Mouse (Mus musculus): ENCODE data around the gene Serpina3f. TPM values are rescaled to one million over a fixed set of nuclear protein-coding genes. Genes with fewer than 3 reads are reported as not detected.
A peak's percentile ranks its signal among the peaks of the same experiment; 100 is the strongest.
"Not testable (repeated sequence)": the region's sequence is repeated elsewhere in the genome, so short reads cannot be mapped to it uniquely, and the experiment has no call there.

Gene Serpina3f
- polyA plus RNA-seq, 1 experiment from 2014 or later: 0.13 TPM

DNA sequence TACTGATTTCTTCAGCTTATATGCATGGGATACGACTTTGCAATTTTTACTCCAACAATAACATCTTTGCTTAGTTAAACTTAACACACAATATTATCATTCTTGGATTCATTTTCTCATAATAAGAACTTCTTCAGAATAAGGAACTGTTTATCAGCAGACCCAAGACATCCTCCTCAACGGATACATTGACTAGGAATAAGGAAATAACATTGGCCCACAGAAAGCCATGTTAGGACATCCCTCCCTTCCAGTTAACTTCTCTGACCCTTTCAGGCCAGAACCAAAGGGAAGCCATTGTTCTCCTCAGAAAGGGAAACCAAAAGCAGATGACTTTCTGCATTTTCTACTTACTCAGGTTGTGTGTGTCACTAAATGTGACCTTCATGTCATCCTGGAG, 16.4 kb downstream of the Serpina3f start:
- no peak overlapping the region for H3K4me3 ChIP-seq (ENCODE audit: low read depth, low read length)
- ATAC-seq (replicated peaks; ENCODE audit: insufficient number of reproducible peaks, low FRiP score, low TSS enrichment, low read depth) (no peak), DNase-seq (ENCODE audit: low spot score) (no peak)
- WGBS: 55% methylated on average over 2 of the region's 2 CpGs
- H3K4me2 ChIP-seq (ENCODE audit: low read depth, low read length): no peak overlapping the region
- no peaks in the 10 kb centered on the region for H3K27me3 ChIP-seq (ENCODE audit: control insufficient read depth, insufficient read depth, low read length)
- no peaks in the 10 kb centered on the region for H3K4me1 ChIP-seq (ENCODE audit: control insufficient read depth, insufficient read depth, low read length)
- no peaks in the 10 kb centered on the region for H3K9me3 ChIP-seq (replicated peaks; ENCODE audit: control insufficient read depth, low read length)
- H3K9ac ChIP-seq (replicated peaks; ENCODE audit: low read length): no peak overlapping the region
- no peak overlapping the region for H3K27ac ChIP-seq (replicated peaks; ENCODE audit: low read depth, low read length)
- no peaks in the 10 kb centered on the region for H3K36me3 ChIP-seq (replicated peaks; ENCODE audit: control insufficient read depth, insufficient read depth, low read depth, low read length)

GRCm38 (mm10) chr12:104235915-104236314, 21.6 kb downstream of the Serpina3f start, which contains the start of gene Serpina3g:
Gene Serpina3g (plus strand): TSS chr12:104236245.
- Histone ChIP-seq H3K36me3 (replicated peaks; ENCODE audit: control insufficient read depth, insufficient read depth, low read depth, low read length) (no peaks in the 10 kb centered on the region), H3K9ac (replicated peaks; ENCODE audit: low read length) (no peak within 1 kb of the TSS), H3K27me3 (ENCODE audit: control insufficient read depth, insufficient read depth, low read length) (no peaks in the 10 kb centered on the region), H3K4me1 (ENCODE audit: control insufficient read depth, insufficient read depth, low read length) (no peaks in the 10 kb centered on the region), H3K4me2 (ENCODE audit: low read depth, low read length) (no peak within 1 kb of the TSS), H3K27ac (replicated peaks; ENCODE audit: low read depth, low read length) (no peak within 1 kb of the TSS), H3K9me3 (replicated peaks; ENCODE audit: control insufficient read depth, low read length) (no peaks in the 10 kb centered on the region), H3K4me3 (ENCODE audit: low read depth, low read length) (no peak within 1 kb of the TSS)
- ATAC-seq (replicated peaks; ENCODE audit: insufficient number of reproducible peaks, low FRiP score, low TSS enrichment, low read depth) (no peak), DNase-seq (ENCODE audit: low spot score) (no peak)
- WGBS: 64% methylated on average over 5 of the region's 5 CpGs

DNA sequence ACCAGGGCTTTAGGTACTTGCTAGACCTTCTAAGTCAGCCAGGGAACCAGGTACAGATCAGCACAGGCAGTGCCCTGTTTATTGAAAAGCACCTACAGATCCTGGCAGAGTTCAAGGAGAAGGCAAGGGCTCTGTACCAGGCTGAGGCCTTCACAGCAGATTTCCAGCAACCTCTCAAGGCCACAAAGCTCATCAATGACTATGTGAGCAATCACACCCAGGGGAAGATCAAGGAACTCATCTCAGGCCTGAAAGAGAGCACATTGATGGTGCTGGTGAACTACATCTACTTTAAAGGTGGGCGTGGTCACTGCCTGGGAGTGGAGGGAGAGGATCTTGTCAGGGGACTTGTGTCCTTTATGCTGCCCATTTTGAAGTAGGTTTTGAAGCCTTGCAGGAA, 23.7 kb downstream of the Serpina3f start:
- DNase-seq (ENCODE audit: low spot score); H3K4me3 ChIP-seq (ENCODE audit: low read depth, low read length); H3K36me3 ChIP-seq (replicated peaks; ENCODE audit: control insufficient read depth, insufficient read depth, low read depth, low read length); H3K4me2 ChIP-seq (ENCODE audit: low read depth, low read length); H3K9ac ChIP-seq (replicated peaks; ENCODE audit: low read length); H3K4me1 ChIP-seq (ENCODE audit: control insufficient read depth, insufficient read depth, low read length); ATAC-seq (replicated peaks; ENCODE audit: insufficient number of reproducible peaks, low FRiP score, low TSS enrichment, low read depth); H3K27ac ChIP-seq (replicated peaks; ENCODE audit: low read depth, low read length); H3K27me3 ChIP-seq (ENCODE audit: control insufficient read depth, insufficient read depth, low read length); H3K9me3 ChIP-seq (replicated peaks; ENCODE audit: control insufficient read depth, low read length): not testable (repeated sequence)
- 88% methylated on average over 1 of the region's 1 CpGs for WGBS

- Histone ChIP-seq H3K4me1 (ENCODE audit: control insufficient read depth, insufficient read depth, low read length) (no peaks in the 10 kb centered on the region), H3K9me3 (replicated peaks; ENCODE audit: control insufficient read depth, low read length) (no peaks in the 10 kb centered on the region), H3K36me3 (replicated peaks; ENCODE audit: control insufficient read depth, insufficient read depth, low read depth, low read length) (no peaks in the 10 kb centered on the region), H3K27me3 (ENCODE audit: control insufficient read depth, insufficient read depth, low read length) (no peaks in the 10 kb centered on the region), H3K4me3 (ENCODE audit: low read depth, low read length) (no peak overlapping the region), H3K9ac (replicated peaks; ENCODE audit: low read length) (no peak overlapping the region), H3K4me2 (ENCODE audit: low read depth, low read length) (no peak overlapping the region), H3K27ac (replicated peaks; ENCODE audit: low read depth, low read length) (no peak overlapping the region)
- ATAC-seq (replicated peaks; ENCODE audit: insufficient number of reproducible peaks, low FRiP score, low TSS enrichment, low read depth) (no peak), DNase-seq (ENCODE audit: low spot score) (no peak)
Measured at GRCm38 (mm10) chr12:104243307-104243706, 29.0 kb downstream of the Serpina3f start.

- Histone ChIP-seq H3K4me1 (ENCODE audit: control insufficient read depth, insufficient read depth, low read length) (no peaks in the 10 kb centered on the region), H3K4me3 (ENCODE audit: low read depth, low read length) (no peak overlapping the region), H3K27ac (replicated peaks; ENCODE audit: low read depth, low read length) (no peak overlapping the region), H3K9ac (replicated peaks; ENCODE audit: low read length) (no peak overlapping the region), H3K9me3 (replicated peaks; ENCODE audit: control insufficient read depth, low read length) (no peaks in the 10 kb centered on the region), H3K4me2 (ENCODE audit: low read depth, low read length) (no peak overlapping the region), H3K36me3 (replicated peaks; ENCODE audit: control insufficient read depth, insufficient read depth, low read depth, low read length) (no peaks in the 10 kb centered on the region), H3K27me3 (ENCODE audit: control insufficient read depth, insufficient read depth, low read length) (no peaks in the 10 kb centered on the region)
- WGBS: 62% methylated on average over 1 of the region's 1 CpGs
- no peak for ATAC-seq (replicated peaks; ENCODE audit: insufficient number of reproducible peaks, low FRiP score, low TSS enrichment, low read depth)
- DNase-seq (ENCODE audit: low spot score): peak; percentile 8
Measured at GRCm38 (mm10) chr12:104245092-104245491, 30.7 kb downstream of the Serpina3f start.

- no peaks in the 10 kb centered on the region for H3K9me3 ChIP-seq (replicated peaks; ENCODE audit: control insufficient read depth, low read length)
- no peak overlapping the region for H3K9ac ChIP-seq (replicated peaks; ENCODE audit: low read length)
Measured at GRCm38 (mm10) chr12:104245595-104245994, 31.3 kb downstream of the Serpina3f start.

DNA sequence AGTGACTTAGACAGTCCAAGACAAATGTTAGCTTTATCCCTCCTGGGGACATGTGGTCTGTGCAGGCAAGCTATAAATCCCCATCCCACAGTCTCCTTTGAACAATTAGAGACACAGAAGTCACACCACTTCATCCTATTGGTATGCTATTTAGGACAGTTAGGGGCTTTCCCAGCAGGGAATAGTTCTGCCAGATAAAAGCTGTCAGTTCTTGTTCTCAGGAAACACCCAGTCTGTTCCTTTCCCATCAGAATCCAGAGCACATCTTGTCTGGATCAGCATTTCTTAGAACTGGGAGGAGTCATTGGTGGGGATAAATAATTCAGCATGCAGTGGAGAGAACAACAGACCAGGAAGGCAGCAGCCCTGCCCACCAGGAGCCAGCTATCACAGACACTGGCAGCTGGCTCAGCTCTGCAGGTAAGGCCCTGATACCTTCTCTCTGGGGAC, 33.2 kb downstream of the Serpina3f start:
- Histone ChIP-seq H3K4me3 (ENCODE audit: low read depth, low read length) (no peak overlapping the region), H3K36me3 (replicated peaks; ENCODE audit: control insufficient read depth, insufficient read depth, low read depth, low read length) (no peaks in the 10 kb centered on the region), H3K27me3 (ENCODE audit: control insufficient read depth, insufficient read depth, low read length) (no peaks in the 10 kb centered on the region), H3K4me1 (ENCODE audit: control insufficient read depth, insufficient read depth, low read length) (no peaks in the 10 kb centered on the region), H3K9ac (replicated peaks; ENCODE audit: low read length) (no peak overlapping the region), H3K4me2 (ENCODE audit: low read depth, low read length) (no peak overlapping the region), H3K9me3 (replicated peaks; ENCODE audit: control insufficient read depth, low read length) (no peaks in the 10 kb centered on the region), H3K27ac (replicated peaks; ENCODE audit: low read depth, low read length) (no peak overlapping the region)
- DNase-seq (ENCODE audit: low spot score): no peak
- no peak for ATAC-seq (replicated peaks; ENCODE audit: insufficient number of reproducible peaks, low FRiP score, low TSS enrichment, low read depth)

More at GRCm38 (mm10) chr12:104245595-104245994, 31.3 kb downstream of the Serpina3f start:
- Histone ChIP-seq H3K36me3 (replicated peaks; ENCODE audit: control insufficient read depth, insufficient read depth, low read depth, low read length) (no peaks in the 10 kb centered on the region), H3K27ac (replicated peaks; ENCODE audit: low read depth, low read length) (no peak overlapping the region), H3K4me1 (ENCODE audit: control insufficient read depth, insufficient read depth, low read length) (no peaks in the 10 kb centered on the region), H3K27me3 (ENCODE audit: control insufficient read depth, insufficient read depth, low read length) (no peaks in the 10 kb centered on the region), H3K4me2 (ENCODE audit: low read depth, low read length) (no peak overlapping the region), H3K4me3 (ENCODE audit: low read depth, low read length) (no peak overlapping the region)
- ATAC-seq (replicated peaks; ENCODE audit: insufficient number of reproducible peaks, low FRiP score, low TSS enrichment, low read depth): no peak
- DNase-seq (ENCODE audit: low spot score): no peak
- WGBS: 78% methylated on average over 3 of the region's 3 CpGs

DNA sequence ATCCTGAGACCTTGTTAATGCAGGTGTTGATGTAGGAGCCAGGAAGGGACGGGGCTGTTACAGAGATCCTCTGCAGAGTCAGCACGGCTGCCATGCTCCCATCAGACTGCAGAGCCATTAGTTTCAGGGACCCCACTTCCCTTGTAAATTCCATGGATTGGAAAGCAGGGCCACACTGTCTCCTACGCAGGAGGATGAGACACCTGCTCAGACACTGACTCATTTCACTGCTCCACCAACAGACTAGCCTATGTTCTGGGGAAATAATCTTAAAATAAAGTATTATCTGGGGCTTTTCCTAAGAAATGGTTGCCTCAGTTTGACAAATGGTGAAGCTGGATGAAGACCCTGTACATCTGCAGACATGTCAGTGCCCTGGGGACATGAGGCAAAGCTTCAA, 33.9 kb downstream of the Serpina3f start:
- no peaks in the 10 kb centered on the region for H3K36me3 ChIP-seq (replicated peaks; ENCODE audit: control insufficient read depth, insufficient read depth, low read depth, low read length)
- no peaks in the 10 kb centered on the region for H3K4me1 ChIP-seq (ENCODE audit: control insufficient read depth, insufficient read depth, low read length)
- ATAC-seq (replicated peaks; ENCODE audit: insufficient number of reproducible peaks, low FRiP score, low TSS enrichment, low read depth): no peak
- H3K27ac ChIP-seq (replicated peaks; ENCODE audit: low read depth, low read length): no peak overlapping the region
- no peak overlapping the region for H3K4me3 ChIP-seq (ENCODE audit: low read depth, low read length)
- H3K9ac ChIP-seq (replicated peaks; ENCODE audit: low read length): no peak overlapping the region
- no peak overlapping the region for H3K4me2 ChIP-seq (ENCODE audit: low read depth, low read length)
- no peak for DNase-seq (ENCODE audit: low spot score)
- 69% methylated on average over 3 of the region's 3 CpGs for WGBS
- no peaks in the 10 kb centered on the region for H3K9me3 ChIP-seq (replicated peaks; ENCODE audit: control insufficient read depth, low read length)
- H3K27me3 ChIP-seq (ENCODE audit: control insufficient read depth, insufficient read depth, low read length): no peaks in the 10 kb centered on the region
